Mouse (Mus musculus) stomach, postnatal 0 days (tissue): Measurements from ENCODE around the gene Myo9a. TPM values are rescaled to one million over a fixed set of nuclear protein-coding genes. Genes with fewer than 3 reads are reported as not detected.
"Not testable (repeated sequence)": the region's sequence is repeated elsewhere in the genome, so short reads cannot be mapped to it uniquely, and the experiment has no call there.

ENCODE experiments used
- ATAC-seq: fragments of 200-750 bp; cut with Nextera tagmentation; 2 replicates; pipeline ENCODE4 v1.8.0; 2017; ENCODE audit not compliant: low FRiP score, low TSS enrichment
- DNase-seq: peaks from one replicate; pipeline ENCODE4 v3.0.0-alpha.2; 2016; ENCODE audit warnings: low spot score
- H3K27ac ChIP-seq: fragments of 300-500 bp; sonication (generic); replicated peaks from 2 replicates; pipeline ENCODE4 v1.5.1; 2014; ENCODE audit warnings: mild to moderate bottlenecking, control low read depth
- H3K27me3 ChIP-seq: fragments of 300-500 bp; sonication (generic); 2 replicates; pipeline ENCODE4 v1.6.1; 2014; ENCODE audit warnings: low read length; ENCODE audit not compliant: control insufficient read depth, insufficient read depth
- H3K36me3 ChIP-seq: fragments of 300-500 bp; sonication (generic); 2 replicates; pipeline ENCODE4 v1.6.1; 2014; ENCODE audit warnings: low read length, mixed read lengths; ENCODE audit not compliant: control insufficient read depth, insufficient read depth
- H3K4me1 ChIP-seq: fragments of 300-500 bp; sonication (generic); replicated peaks from 2 replicates; pipeline ENCODE4 v1.6.1; 2014; ENCODE audit warnings: antibody characterized with exemption; ENCODE audit not compliant: control insufficient read depth, insufficient read depth
- H3K4me2 ChIP-seq: fragments of 300-500 bp; sonication (generic); replicated peaks from 2 replicates; pipeline ENCODE4 v1.6.1; 2014; ENCODE audit warnings: low read depth, mild to moderate bottlenecking, control low read depth, moderate library complexity
- H3K4me3 ChIP-seq: fragments of 300-500 bp; sonication (generic); 2 replicates; pipeline ENCODE4 v1.5.1; 2014; ENCODE audit warnings: low read depth, low read length, control low read depth
- H3K9ac ChIP-seq: fragments of 300-500 bp; sonication (generic); 2 replicates; pipeline ENCODE4 v1.6.1; 2014; ENCODE audit warnings: mild to moderate bottlenecking, low read length, control low read depth, mixed read lengths
- H3K9me3 ChIP-seq: fragments of 300-500 bp; sonication (generic); 2 replicates; pipeline ENCODE4 v1.6.1; 2016; ENCODE audit warnings: low read length; ENCODE audit not compliant: control insufficient read depth
- CTCF ChIP-seq: IDR thresholded peaks from 2 replicates; pipeline ENCODE4 v1.5.1; 2016; ENCODE audit warnings: antibody characterized with exemption, low read depth, mild to moderate bottlenecking, moderate library complexity
- EP300 ChIP-seq: optimal IDR thresholded peaks from 2 replicates; pipeline ENCODE3; 2016; ENCODE audit warnings: antibody characterized with exemption
- WGBS: fragments of 180-500 bp; shearing (Covaris S2); extraction: QIAGEN DNeasy Blood & Tissue Kit; methylation state at CpG from one replicate; pipeline ENCODE4 v1.1.7; 2014; 5-methylcytosine and 5-hydroxymethylcytosine counted together
- polyA plus RNA-seq: library from polyadenylated mRNA; unstranded; fragments of >200 nt; fragmentation: Nextera tagmentation; extraction: Ambion mirVana; gene quantifications from 2 replicates; pipeline ENCODE4 v1.2.1, GENCODE M21; 2015

Gene Myo9a
- polyA plus RNA-seq, 1 experiment from 2014 or later: 4.0 TPM

- Histone ChIP-seq H3K9ac (no peak overlapping the region), H3K4me3 (no peak overlapping the region), H3K4me2 (no peak overlapping the region), H3K27me3 (no peaks in the 10 kb centered on the region), H3K9me3 (no peaks in the 10 kb centered on the region), H3K4me1 (no peaks in the 10 kb centered on the region), H3K27ac (peak overlapping the region; percentile 67), H3K36me3 (no peaks in the 10 kb centered on the region)
- no peak for TF ChIP-seq EP300
- no peak for TF ChIP-seq CTCF
- DNase-seq (no peak), ATAC-seq (no peak)
- 36% methylated on average over 3 of the region's 3 CpGs for WGBS
These were observed 204.5 kb downstream of the Myo9a start for GRCm38 (mm10) chr9:59955199-59955598.

- Histone ChIP-seq H3K4me1 (no peaks in the 10 kb centered on the region), H3K27ac (peak overlapping the region; percentile 67), H3K36me3 (no peaks in the 10 kb centered on the region), H3K4me3 (no peak overlapping the region), H3K27me3 (no peaks in the 10 kb centered on the region), H3K9ac (no peak overlapping the region), H3K9me3 (no peaks in the 10 kb centered on the region), H3K4me2 (no peak overlapping the region)
- TF ChIP-seq CTCF (no peak), EP300 (no peak)
- WGBS: 57% methylated on average over 6 of the region's 6 CpGs
- no peak for ATAC-seq
- DNase-seq: no peak
These were observed 205.0 kb downstream of the Myo9a start for GRCm38 (mm10) chr9:59955692-59956091.

- DNase-seq: no peak
- no peak overlapping the region for H3K9ac ChIP-seq
- H3K27ac ChIP-seq: no peak overlapping the region
- no peaks in the 10 kb centered on the region for H3K4me1 ChIP-seq
- H3K4me2 ChIP-seq: no peak overlapping the region
- no peak overlapping the region for H3K4me3 ChIP-seq
- H3K27me3 ChIP-seq: no peaks in the 10 kb centered on the region
- H3K9me3 ChIP-seq: no peaks in the 10 kb centered on the region
- H3K36me3 ChIP-seq: no peaks in the 10 kb centered on the region
- no peak for ATAC-seq
- WGBS: 30% methylated on average over 6 of the region's 6 CpGs
- TF ChIP-seq EP300 (no peak), CTCF (no peak)
These were observed 205.8 kb downstream of the Myo9a start for GRCm38 (mm10) chr9:59956496-59956895.

GRCm38 (mm10) chr9:59958115-59958514 is 207.4 kb downstream of the Myo9a start:
- not testable (repeated sequence) for H3K27me3 ChIP-seq, H3K9me3 ChIP-seq, ATAC-seq, H3K9ac ChIP-seq, H3K27ac ChIP-seq, DNase-seq, H3K4me1 ChIP-seq, H3K4me3 ChIP-seq, H3K4me2 ChIP-seq, H3K36me3 ChIP-seq
- WGBS: 62% methylated on average over 1 of the region's 1 CpGs

- H3K4me1 ChIP-seq: no peaks in the 10 kb centered on the region
- TF ChIP-seq EP300: no peak
- TF ChIP-seq CTCF: peak; percentile 96
- DNase-seq (peak; percentile 91), ATAC-seq (peak; percentile 77)
- no peaks in the 10 kb centered on the region for H3K27me3 ChIP-seq
- no peak overlapping the region for H3K4me2 ChIP-seq
- WGBS: 4% methylated on average over 8 of the region's 8 CpGs
- H3K4me3 ChIP-seq: no peak overlapping the region
- no peaks in the 10 kb centered on the region for H3K9me3 ChIP-seq
- H3K27ac ChIP-seq: no peak overlapping the region
- H3K9ac ChIP-seq: no peak overlapping the region
- H3K36me3 ChIP-seq: no peaks in the 10 kb centered on the region
These were observed 208.6 kb downstream of the Myo9a start for GRCm38 (mm10) chr9:59959276-59959675.

- Histone ChIP-seq H3K4me2 (no peak within 1 kb of the TSS), H3K27me3 (no peaks in the 10 kb centered on the region), H3K4me3 (no peak within 1 kb of the TSS), H3K36me3 (no peaks in the 10 kb centered on the region), H3K9ac (no peak within 1 kb of the TSS), H3K4me1 (no peaks in the 10 kb centered on the region), H3K9me3 (no peaks in the 10 kb centered on the region), H3K27ac (no peak within 1 kb of the TSS)
- ATAC-seq (no peak), DNase-seq (no peak)
- WGBS: 70% methylated on average over 10 of the region's 10 CpGs
- TF ChIP-seq EP300 (no peak), CTCF (no peak)
These were observed 209.9 kb downstream of the Myo9a start, which contains the start of gene Nr2e3 for GRCm38 (mm10) chr9:59960559-59960958. Nr2e3 (minus strand) TSS chr9:59960659.
